Mouse (Mus musculus) cortical plate, adult 2 months (tissue): ENCODE data around the gene Prrx2. TPM values are rescaled to one million over a fixed set of nuclear protein-coding genes. Genes with fewer than 3 reads are reported as not detected.

Source experiments
- H3K27ac ChIP-seq: fragments of 200-500 bp; 2 replicates; pipeline ENCODE4 v1.5.1; 2012; ENCODE audit warnings: low read length, control low read depth, inconsistent platforms; ENCODE audit not compliant: insufficient read depth
- H3K4me1 ChIP-seq: fragments of 200-500 bp; 2 replicates; pipeline ENCODE4 v1.6.1; 2011; ENCODE audit warnings: low read length; ENCODE audit not compliant: control insufficient read depth, insufficient read depth
- H3K4me3 ChIP-seq: fragments of 200-500 bp; 2 replicates; pipeline ENCODE4 v1.5.1; 2011; ENCODE audit warnings: mild to moderate bottlenecking, low read length, control low read depth; ENCODE audit not compliant: insufficient read depth
- CTCF ChIP-seq: fragments of 200-500 bp; IDR thresholded peaks from 2 replicates; pipeline ENCODE4 v1.5.1; 2011; ENCODE audit warnings: mild to moderate bottlenecking, control low read depth, low read length; ENCODE audit not compliant: insufficient read depth; ENCODE audit errors: extremely low read depth
- POLR2A ChIP-seq: fragments of 200-500 bp; IDR thresholded peaks from 2 replicates; pipeline ENCODE4 v1.6.1; 2011; ENCODE audit warnings: mild to moderate bottlenecking, low read length, control low read depth; ENCODE audit not compliant: insufficient read depth; ENCODE audit errors: extremely low read depth
- polyA plus RNA-seq: library from polyadenylated mRNA; depleted of rRNA; stranded (reverse); fragments of >200 nt; gene quantifications from 2 replicates; pipeline ENCODE4 v1.2.3, GENCODE M21; 2012

Prrx2 gene
- polyA plus RNA-seq, 1 experiment = 2.3 TPM

DNA sequence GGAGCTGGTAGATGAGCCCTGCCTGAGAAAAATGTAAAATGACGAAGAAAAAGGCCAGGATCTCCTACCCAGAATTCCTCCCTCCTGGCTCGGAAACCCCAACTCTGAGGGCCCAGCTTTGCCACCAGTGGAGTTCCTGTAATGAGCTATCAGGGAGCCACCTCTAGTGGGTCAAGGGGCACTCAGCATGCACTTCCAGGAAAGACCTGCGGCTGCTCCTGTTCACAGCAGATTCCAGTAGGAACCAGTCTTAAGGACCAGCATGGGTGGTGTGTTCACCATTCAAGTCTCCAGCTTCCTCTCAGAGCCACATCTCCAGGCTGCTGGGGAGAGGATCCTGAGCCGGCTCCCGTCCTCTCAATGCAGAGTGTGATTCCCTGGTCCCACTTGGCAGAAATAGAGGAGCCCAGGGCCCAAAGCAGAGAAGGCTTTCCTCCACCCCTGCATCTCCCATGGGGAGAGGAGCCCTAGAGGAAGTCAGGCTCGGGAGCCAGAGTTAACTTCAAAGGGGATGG lies 66.9 kb downstream of the Prrx2 start:
- TF ChIP-seq POLR2A (no peak), CTCF (no peak)
- Histone ChIP-seq H3K4me3 (no peak overlapping the region), H3K4me1 (no peaks in the 10 kb centered on the region), H3K27ac (no peak overlapping the region)

DNA sequence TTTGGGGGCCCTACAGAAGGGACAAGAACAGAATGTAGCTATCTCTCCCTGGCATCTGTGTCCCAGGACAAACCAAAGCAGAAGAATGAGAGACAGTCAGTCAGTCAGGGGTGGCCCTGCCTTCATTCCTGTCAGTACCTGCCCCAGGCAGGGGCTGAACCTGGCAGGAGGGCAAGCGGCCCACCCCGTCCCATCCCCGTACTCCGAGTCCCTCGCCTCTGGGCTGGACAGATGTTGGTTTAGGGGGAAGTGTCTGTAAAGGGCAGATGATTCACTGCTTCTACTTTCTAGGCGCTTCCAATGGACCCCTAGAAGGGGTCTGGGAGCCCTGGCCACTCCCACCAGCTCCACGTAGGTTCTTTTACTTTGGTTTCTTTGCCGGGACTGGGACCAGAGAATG lies 67.5 kb downstream of the Prrx2 start:
- TF ChIP-seq CTCF (no peak), POLR2A (no peak)
- H3K4me3 ChIP-seq = peak overlapping the region; percentile 21; the same call in 1 of the 2 replicates
- no peak overlapping the region for H3K27ac ChIP-seq
- H3K4me1 ChIP-seq = no peaks in the 10 kb centered on the region

DNA sequence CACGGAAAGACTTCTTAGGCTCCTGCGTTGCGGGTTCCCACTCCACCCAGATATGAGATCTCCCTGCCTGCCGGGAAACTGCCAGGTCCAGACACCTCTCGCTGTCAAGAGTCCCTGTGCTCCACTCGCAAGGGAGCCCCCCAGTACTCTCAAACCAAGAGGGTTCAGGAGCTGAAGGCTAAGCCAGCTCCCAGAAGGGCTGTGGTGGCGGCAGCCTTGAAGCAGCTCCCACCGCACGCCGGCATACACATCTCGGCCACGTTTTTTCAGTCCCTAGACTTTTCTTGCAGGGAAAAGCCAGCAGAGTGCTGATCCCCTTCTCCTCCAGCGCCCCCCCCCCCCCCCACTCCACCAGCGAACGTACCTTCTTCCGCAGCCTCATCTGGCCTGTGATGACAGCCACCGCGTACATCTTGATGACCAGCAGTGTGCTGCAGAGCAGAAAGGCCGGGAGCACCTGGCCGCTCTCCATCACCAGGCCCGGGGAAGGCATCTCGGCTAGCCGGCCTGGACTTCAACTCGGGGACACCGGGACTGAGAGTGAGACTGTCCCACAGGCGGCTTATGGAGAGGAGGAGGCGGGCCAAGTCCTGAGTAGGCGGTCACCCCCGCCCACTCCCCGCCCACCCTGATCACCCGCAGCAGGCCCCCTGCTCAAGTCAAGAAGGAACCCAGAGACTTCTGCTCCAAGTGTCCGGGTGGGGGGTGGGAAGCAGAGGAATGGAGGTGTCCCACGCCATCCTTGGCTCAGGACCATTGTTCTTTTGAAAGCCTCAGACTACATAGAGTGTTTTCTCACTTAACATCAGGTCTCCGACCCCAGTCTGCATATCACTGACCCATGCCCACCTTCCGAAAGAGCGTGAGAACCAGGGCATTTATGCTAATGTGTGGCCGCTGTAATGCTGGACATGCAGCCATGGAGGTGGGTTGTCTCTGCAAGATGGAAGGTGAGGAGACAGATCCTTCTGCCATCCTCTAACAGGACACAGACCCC lies 68.3 kb downstream of the Prrx2 start:
- no peaks in the 10 kb centered on the region for H3K4me1 ChIP-seq
- no peak overlapping the region for H3K27ac ChIP-seq
- TF ChIP-seq CTCF (no peak), POLR2A (peak; percentile 25; the same call in 1 of the 2 replicates)
- H3K4me3 ChIP-seq = peak overlapping the region; percentile 21

DNA sequence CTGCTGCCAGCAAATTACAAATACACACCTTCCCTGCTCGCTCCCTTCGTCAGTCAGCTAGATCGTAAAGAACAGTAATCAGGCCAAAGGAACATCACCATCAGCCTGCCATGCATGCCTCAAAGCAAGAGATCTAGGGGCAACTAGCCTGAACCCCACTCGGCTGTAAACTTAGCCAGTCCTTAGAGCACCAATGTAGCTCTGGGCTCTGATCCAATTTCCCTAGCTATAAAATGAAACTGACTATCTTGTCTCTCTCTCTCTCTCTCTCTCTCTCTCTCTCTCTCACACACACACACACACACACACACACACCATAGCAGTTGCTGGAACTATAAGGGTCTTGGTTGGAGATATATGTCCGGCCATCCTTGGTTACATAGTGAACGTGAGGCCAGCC lies 69.5 kb downstream of the Prrx2 start:
- no peak for TF ChIP-seq CTCF
- no peak for TF ChIP-seq POLR2A
- H3K27ac ChIP-seq = no peak overlapping the region
- H3K4me3 ChIP-seq = no peak overlapping the region
- H3K4me1 ChIP-seq = no peaks in the 10 kb centered on the region

DNA sequence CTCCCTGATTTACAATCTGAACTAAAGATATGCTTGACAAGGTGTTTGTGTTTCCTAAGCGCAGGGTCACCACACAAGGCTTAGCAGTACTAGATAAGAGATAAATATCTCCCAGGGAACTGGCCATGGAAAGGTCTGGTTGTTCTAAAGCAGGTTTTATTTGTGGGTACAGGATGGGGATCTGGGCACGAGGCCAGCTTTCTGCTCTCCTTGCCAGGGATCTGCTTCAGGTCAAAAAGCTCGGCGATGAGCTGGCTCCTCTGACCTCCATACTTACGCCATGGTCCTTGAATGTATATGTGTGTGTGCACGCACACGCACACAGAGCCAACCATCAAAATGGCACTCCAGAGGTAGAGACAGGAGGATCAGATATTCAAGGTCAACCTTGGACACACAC lies 70.2 kb downstream of the Prrx2 start:
- H3K27ac ChIP-seq = no peak overlapping the region
- TF ChIP-seq POLR2A (no peak), CTCF (no peak)
- no peaks in the 10 kb centered on the region for H3K4me1 ChIP-seq
- no peak overlapping the region for H3K4me3 ChIP-seq

DNA sequence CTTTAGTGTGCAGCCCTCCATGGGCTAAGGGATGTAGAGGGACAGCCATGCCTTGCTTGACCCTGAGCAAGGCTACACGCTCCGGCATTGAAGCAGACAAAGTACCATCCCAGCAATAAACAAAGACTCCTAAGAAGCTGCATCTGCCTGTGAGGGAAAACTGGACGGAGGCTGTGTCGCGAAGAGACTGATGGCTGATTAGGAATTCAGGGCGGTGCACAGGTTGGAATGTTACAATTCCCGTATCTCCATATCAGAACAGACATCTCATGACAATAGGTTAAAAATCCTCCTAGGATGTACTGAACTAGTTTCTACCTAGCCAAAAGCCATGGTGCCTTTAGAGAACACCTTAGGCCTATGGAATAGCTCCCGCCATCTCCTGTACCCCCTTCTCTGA lies 71.1 kb downstream of the Prrx2 start:
- no peak for TF ChIP-seq POLR2A
- TF ChIP-seq CTCF = no peak
- Histone ChIP-seq H3K27ac (no peak overlapping the region), H3K4me1 (no peaks in the 10 kb centered on the region), H3K4me3 (no peak overlapping the region)

DNA sequence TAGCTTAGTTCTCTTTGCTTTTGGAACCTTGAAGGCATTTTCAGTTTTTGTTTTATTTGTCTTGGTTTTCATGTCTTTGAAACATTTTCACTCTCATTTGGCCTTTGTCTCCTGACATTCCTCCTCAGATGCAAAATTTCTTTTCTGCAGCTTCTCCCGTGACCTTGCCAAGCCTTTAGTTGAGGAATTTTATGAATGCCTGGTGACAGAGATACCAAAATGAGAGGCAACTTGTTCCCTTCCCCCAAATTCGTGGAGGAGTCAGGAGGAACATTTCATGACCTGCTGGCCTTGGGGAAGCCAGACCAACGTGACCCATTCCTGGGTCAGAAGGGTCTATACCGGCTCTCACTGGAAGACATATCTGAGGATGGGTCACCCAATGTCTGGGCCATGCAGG lies 71.9 kb downstream of the Prrx2 start:
- H3K27ac ChIP-seq = no peak overlapping the region
- no peak overlapping the region for H3K4me3 ChIP-seq
- TF ChIP-seq CTCF (no peak), POLR2A (no peak)
- no peaks in the 10 kb centered on the region for H3K4me1 ChIP-seq

DNA sequence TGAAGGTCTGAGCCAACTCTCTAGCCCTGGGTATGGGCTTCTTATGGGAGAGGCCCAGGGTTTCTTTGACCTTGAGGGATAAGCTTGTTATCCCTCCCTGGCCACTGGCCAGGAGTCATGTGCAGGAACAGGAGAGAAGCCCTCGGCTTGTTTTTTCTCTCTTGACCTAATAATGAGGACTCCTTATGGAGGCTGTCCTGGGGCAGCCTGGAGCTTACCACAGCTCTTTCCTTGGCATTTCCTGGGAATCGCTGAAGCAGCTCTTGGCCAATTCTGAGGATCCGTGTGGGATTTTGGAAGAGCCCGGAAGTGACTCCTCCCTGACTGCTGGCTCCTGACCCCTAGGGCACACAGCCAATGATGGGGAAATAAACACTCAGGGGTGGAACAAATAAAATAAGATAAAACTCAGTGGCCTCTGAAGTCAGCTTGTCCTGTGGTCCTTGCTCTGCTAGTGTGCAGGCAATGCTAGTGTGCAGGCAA lies 77.6 kb downstream of the Prrx2 start:
- H3K4me3 ChIP-seq = no peak overlapping the region
- H3K4me1 ChIP-seq = no peaks in the 10 kb centered on the region; the same call in 1 of the 2 replicates
- H3K27ac ChIP-seq = no peak overlapping the region
- TF ChIP-seq POLR2A (no peak), CTCF (no peak)

DNA sequence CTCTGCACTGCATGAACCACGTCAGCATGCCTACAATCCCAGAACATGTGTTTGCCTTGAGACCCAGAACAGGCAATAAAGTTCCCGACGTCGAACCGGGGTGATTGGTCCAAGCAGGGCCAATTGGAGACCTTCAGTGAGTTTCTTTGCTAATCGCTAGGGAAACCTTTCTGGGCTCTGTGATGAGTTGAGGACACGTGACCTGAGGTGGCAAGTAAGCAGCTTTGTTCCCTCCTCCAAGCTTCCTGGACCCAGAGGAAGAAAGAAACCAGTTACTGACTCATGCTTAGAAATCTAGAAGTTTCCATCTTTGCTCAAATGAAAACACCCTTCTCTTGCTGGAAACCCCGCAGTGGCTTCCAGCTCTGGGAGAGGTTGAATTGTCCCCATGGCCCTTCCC lies 78.2 kb downstream of the Prrx2 start:
- no peak for TF ChIP-seq CTCF
- no peak for TF ChIP-seq POLR2A
- Histone ChIP-seq H3K27ac (no peak overlapping the region), H3K4me1 (peaks cover 2% of the 10 kb centered on the region; the same call in 1 of the 2 replicates), H3K4me3 (no peak overlapping the region)
